In the genomic region with DNA sequence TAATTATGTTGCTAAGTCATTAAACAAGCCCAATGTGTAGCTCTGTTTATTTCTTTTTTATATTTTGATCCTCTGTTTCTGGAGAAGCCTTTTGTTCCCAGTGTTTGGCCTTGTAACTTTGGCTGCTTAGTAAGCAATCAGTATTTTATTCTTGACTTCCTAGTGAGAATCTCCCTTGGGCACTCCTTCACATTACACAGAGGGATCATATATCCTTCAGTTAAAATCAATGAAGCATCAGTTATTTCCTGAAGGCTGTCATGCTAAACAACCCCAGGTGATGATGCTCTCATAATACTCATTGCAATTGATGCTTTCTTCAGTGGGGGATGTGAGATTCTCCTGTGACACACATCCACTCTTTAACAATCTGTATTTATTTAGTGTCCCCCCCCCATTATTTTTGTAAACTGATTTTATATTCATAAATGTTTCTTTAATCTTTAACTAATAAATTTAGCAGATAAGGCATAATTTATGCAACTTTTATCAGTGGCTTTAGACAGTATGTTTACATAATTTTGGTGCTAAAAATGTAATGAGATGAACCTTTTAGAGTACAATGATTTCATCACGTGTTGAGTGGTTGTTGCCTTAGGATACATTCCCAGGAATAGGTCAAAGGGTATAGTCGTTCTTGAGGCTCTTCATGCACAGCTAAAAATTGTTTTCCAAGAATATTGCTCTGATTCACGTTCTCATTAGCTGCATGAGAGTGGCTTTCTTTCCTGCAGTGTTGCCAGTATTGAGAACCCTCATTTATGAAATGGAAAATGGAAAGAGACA, we compare ENCODE assay signal across 29 mouse cellular contexts. TPM values are rescaled to one million over a fixed set of nuclear protein-coding genes. Genes with fewer than 3 reads are reported as not detected.
DNase-seq lines count a peak whose midpoint lies in the region; ATAC-seq and TF ChIP-seq lines count a peak whose summit lies in the region.
"Had no signal": no experiment of that assay in that cellular context is flagged by ENCODE, and none has a peak within 500 bp of the region (broad histone marks: within the 10 kb centered on the region; RNA-seq: fewer than 3 reads in every experiment).

No protein-coding gene starts in this region.

- no peak overlapping the region for H3K4me2 ChIP-seq in hindbrain, embryonic 11.5 days (replicated peaks; ENCODE audit: low read depth, low read length)
- no peak overlapping the region for H3K4me2 ChIP-seq in hindbrain, embryonic 12.5 days (replicated peaks)
- no peak overlapping the region for H3K4me2 ChIP-seq in kidney, embryonic 14.5 days (replicated peaks; ENCODE audit: low read depth, low read length)
- H3K4me2 ChIP-seq in kidney, postnatal 0 days (ENCODE audit: low read length), result no peak overlapping the region
- H3K4me2 ChIP-seq: embryonic facial prominence, embryonic 12.5 days; embryonic facial prominence, embryonic 15.5 days; heart, embryonic 13.5 days; hindbrain, embryonic 13.5 days had no signal

- no peaks in the 10 kb centered on the region for H3K27me3 ChIP-seq in hindbrain, embryonic 11.5 days (ENCODE audit: control insufficient read depth, insufficient read depth, low read length)
- no peaks in the 10 kb centered on the region for H3K27me3 ChIP-seq in hindbrain, embryonic 12.5 days
- H3K27me3 ChIP-seq in kidney, embryonic 14.5 days (ENCODE audit: control insufficient read depth, insufficient read depth, low read length), result no peaks in the 10 kb centered on the region
- H3K27me3 ChIP-seq in kidney, postnatal 0 days (ENCODE audit: insufficient read depth, low read length), result no peaks in the 10 kb centered on the region
- H3K27me3 ChIP-seq: CH12.LX; embryonic facial prominence, embryonic 12.5 days; embryonic facial prominence, embryonic 15.5 days; heart, embryonic 13.5 days; hindbrain, embryonic 13.5 days had no signal

- DNase-seq in hindbrain, embryonic 11.5 days (ENCODE audit: low spot score), result no peak
- no peak for DNase-seq in kidney, adult 11 months
- DNase-seq in kidney, postnatal 0 days (ENCODE audit: low spot score), result peak; percentile 76
- no peak for DNase-seq in kidney, postnatal 4 days
- peak; percentile 7 for DNase-seq in kidney, postnatal 14 days
- DNase-seq: adrenal gland, adult 2 months; adrenal gland, postnatal 14 days; B cell, adult 2 months; cerebellum, adult 11 months; cerebellum, adult 2 months; cerebellum, adult 9-11 months; cerebellum, postnatal 25 days; gastrocnemius, postnatal 10 days; gastrocnemius, postnatal 36 days; heart, adult 2 months; heart, postnatal 14 days; heart, postnatal 4 days had no signal

- H3K4me1 ChIP-seq in hindbrain, embryonic 11.5 days (replicated peaks; ENCODE audit: control insufficient read depth, insufficient read depth, low read length), result no peaks in the 10 kb centered on the region
- no peaks in the 10 kb centered on the region for H3K4me1 ChIP-seq in hindbrain, embryonic 12.5 days
- 0 out of 2 replicates have a peak, but pooled peaks cover 5% of the 10 kb centered on the region for H3K4me1 ChIP-seq in kidney, embryonic 14.5 days (ENCODE audit: control insufficient read depth, insufficient read depth, low read length)
- no peaks in the 10 kb centered on the region for H3K4me1 ChIP-seq in kidney, postnatal 0 days (replicated peaks; ENCODE audit: insufficient read depth, low read length)
- H3K4me1 ChIP-seq: embryonic facial prominence, embryonic 12.5 days; embryonic facial prominence, embryonic 15.5 days; heart, embryonic 10.5 days; heart, embryonic 13.5 days; hindbrain, embryonic 13.5 days had no signal

- TF ChIP-seq CTCF in kidney, postnatal 0 days (IDR thresholded peaks at IDR 0.05; ENCODE audit: low read depth), result no peak

- 63% methylated on average over 3 of the region's 3 CpGs for WGBS in hindbrain, embryonic 11.5 days
- 57% methylated on average over 3 of the region's 3 CpGs for WGBS in hindbrain, embryonic 12.5 days
- WGBS in kidney, embryonic 14.5 days, result 34% methylated on average over 3 of the region's 3 CpGs
- WGBS in kidney, postnatal 0 days, result 28% methylated on average over 3 of the region's 3 CpGs

- no peak overlapping the region for H3K9ac ChIP-seq in hindbrain, embryonic 11.5 days (ENCODE audit: low read depth, low read length)
- no peak overlapping the region for H3K9ac ChIP-seq in hindbrain, embryonic 12.5 days
- no peak overlapping the region for H3K9ac ChIP-seq in kidney, embryonic 14.5 days (ENCODE audit: low read depth, low read length)
- H3K9ac ChIP-seq in kidney, postnatal 0 days (ENCODE audit: low read depth, low read length), result no peak overlapping the region
- H3K9ac ChIP-seq: embryonic facial prominence, embryonic 12.5 days; embryonic facial prominence, embryonic 15.5 days; heart, embryonic 13.5 days; hindbrain, embryonic 13.5 days had no signal

- no peaks in the 10 kb centered on the region for H3K9me3 ChIP-seq in hindbrain, embryonic 11.5 days (ENCODE audit: control insufficient read depth, low read length)
- H3K9me3 ChIP-seq in hindbrain, embryonic 12.5 days (replicated peaks), result no peaks in the 10 kb centered on the region
- no peaks in the 10 kb centered on the region for H3K9me3 ChIP-seq in kidney, embryonic 14.5 days (ENCODE audit: control insufficient read depth, low read length)
- H3K9me3 ChIP-seq in kidney, postnatal 0 days (replicated peaks; ENCODE audit: low read length), result no peaks in the 10 kb centered on the region
- H3K9me3 ChIP-seq: embryonic facial prominence, embryonic 12.5 days; embryonic facial prominence, embryonic 15.5 days; G1E; heart, embryonic 10.5 days; heart, embryonic 13.5 days; hindbrain, embryonic 13.5 days had no signal

- 0 out of 2 replicates have a peak, but pooled peaks have one; percentile 43 for ATAC-seq in hindbrain, embryonic 11.5 days (ENCODE audit: low FRiP score)
- no peak for ATAC-seq in hindbrain, embryonic 12.5 days (ENCODE audit: low FRiP score)
- ATAC-seq in kidney, embryonic 14.5 days (ENCODE audit: low FRiP score, low TSS enrichment), result peak; percentile 62; the same call in 1 of the 2 replicates
- ATAC-seq in kidney, postnatal 0 days (replicated peaks; ENCODE audit: low FRiP score, low read depth), result 0 out of 2 replicates have a peak, but pooled peaks have one; percentile 29
- ATAC-seq: forebrain, embryonic 16.5 days; hindbrain, embryonic 16.5 days; Patski had no signal

- no peak overlapping the region for H3K4me3 ChIP-seq in hindbrain, embryonic 11.5 days (ENCODE audit: low read depth, low read length)
- H3K4me3 ChIP-seq in hindbrain, embryonic 12.5 days, result no peak overlapping the region
- no peak overlapping the region for H3K4me3 ChIP-seq in kidney, embryonic 14.5 days (ENCODE audit: low read length)
- H3K4me3 ChIP-seq in kidney, postnatal 0 days (replicated peaks; ENCODE audit: low read depth, low read length), result no peak overlapping the region
- H3K4me3 ChIP-seq: embryonic facial prominence, embryonic 12.5 days; embryonic facial prominence, embryonic 15.5 days; heart, adult 2 months; heart, embryonic 10.5 days; heart, embryonic 13.5 days; hindbrain, embryonic 13.5 days had no signal

- H3K27ac ChIP-seq in hindbrain, embryonic 11.5 days (ENCODE audit: low read depth, low read length), result no peak overlapping the region
- H3K27ac ChIP-seq in hindbrain, embryonic 12.5 days, result no peak overlapping the region
- H3K27ac ChIP-seq in kidney, embryonic 14.5 days (ENCODE audit: low read depth, low read length), result no peak overlapping the region
- no peak overlapping the region for H3K27ac ChIP-seq in kidney, postnatal 0 days
- H3K27ac ChIP-seq: embryonic facial prominence, embryonic 12.5 days; embryonic facial prominence, embryonic 15.5 days; heart, adult 2 months; heart, embryonic 10.5 days; heart, embryonic 13.5 days; hindbrain, embryonic 13.5 days had no signal

- no peaks in the 10 kb centered on the region for H3K36me3 ChIP-seq in hindbrain, embryonic 11.5 days (ENCODE audit: control insufficient read depth, insufficient read depth, low read length)
- no peaks in the 10 kb centered on the region for H3K36me3 ChIP-seq in hindbrain, embryonic 12.5 days
- H3K36me3 ChIP-seq in kidney, embryonic 14.5 days (ENCODE audit: control insufficient read depth, insufficient read depth, low read length), result no peaks in the 10 kb centered on the region
- H3K36me3 ChIP-seq in kidney, postnatal 0 days (ENCODE audit: insufficient read depth, low read length), result no peaks in the 10 kb centered on the region
- H3K36me3 ChIP-seq: embryonic facial prominence, embryonic 12.5 days; embryonic facial prominence, embryonic 15.5 days; G1E; heart, embryonic 10.5 days; heart, embryonic 13.5 days; hindbrain, embryonic 13.5 days had no signal

RNA-seq across cellular contexts. Expression of gene Spef2, which starts 39.8 kb away (rescaled TPM):
- polyA plus RNA-seq in hindbrain, embryonic 11.5 days (2014; fragmentation: Nextera tagmentation; extraction: Ambion mirVana), result 1.3 and 1.8 TPM in 2 replicates
- polyA plus RNA-seq in hindbrain, embryonic 12.5 days (2016; fragmentation: Nextera tagmentation; extraction: Ambion mirVana), result 2.8 and 3.1 TPM in 2 replicates
- 0.17 and 0.45 TPM in 2 replicates for polyA plus RNA-seq in kidney, embryonic 14.5 days (2014; fragmentation: Nextera tagmentation; extraction: Ambion mirVana)
- polyA plus RNA-seq in kidney, postnatal 0 days (2015; fragmentation: Nextera tagmentation; extraction: Ambion mirVana), result 0.27 and 0.42 TPM in 2 replicates
- polyA plus RNA-seq: G1E had no signal

Comparison
In these comparisons a context has a peak if more than half of its experiments do, and no peak if none do; other contexts are left out.
1. DNase-seq: peak in kidney, postnatal 0 days (single experiment) and kidney, postnatal 14 days (single experiment); none in hindbrain, embryonic 11.5 days (single experiment), kidney, adult 11 months (single experiment) and kidney, postnatal 4 days (0 of 2).